Mouse (Mus musculus) embryo, embryonic 11 days (tissue): Measurements from ENCODE around the gene Idnk.

ENCODE experiments used
- DNase-seq: peaks from one replicate; pipeline ENCODE4 v3.0.0-alpha.2; 2015

The Idnk gene

DNA sequence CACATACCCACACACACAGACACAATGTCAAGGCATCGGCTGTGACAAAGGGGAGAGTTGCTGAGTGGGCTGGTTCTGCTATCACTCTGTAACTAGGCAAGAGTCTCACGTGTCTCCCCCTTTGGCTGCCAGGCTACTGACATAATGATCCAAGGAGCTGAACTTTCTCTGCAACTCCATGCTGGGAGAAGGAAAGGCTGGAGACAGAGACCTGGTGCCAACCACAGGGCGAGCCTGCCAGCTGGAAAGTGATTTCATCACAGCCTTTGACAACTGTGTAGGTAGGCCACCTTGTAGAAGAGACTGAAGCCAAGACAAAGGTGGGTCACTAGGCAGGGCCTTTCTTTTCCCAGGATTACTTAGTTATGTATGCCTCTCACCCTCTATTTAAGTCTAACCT lies 39.8 kb downstream of the Idnk start:
- no peak for DNase-seq

DNA sequence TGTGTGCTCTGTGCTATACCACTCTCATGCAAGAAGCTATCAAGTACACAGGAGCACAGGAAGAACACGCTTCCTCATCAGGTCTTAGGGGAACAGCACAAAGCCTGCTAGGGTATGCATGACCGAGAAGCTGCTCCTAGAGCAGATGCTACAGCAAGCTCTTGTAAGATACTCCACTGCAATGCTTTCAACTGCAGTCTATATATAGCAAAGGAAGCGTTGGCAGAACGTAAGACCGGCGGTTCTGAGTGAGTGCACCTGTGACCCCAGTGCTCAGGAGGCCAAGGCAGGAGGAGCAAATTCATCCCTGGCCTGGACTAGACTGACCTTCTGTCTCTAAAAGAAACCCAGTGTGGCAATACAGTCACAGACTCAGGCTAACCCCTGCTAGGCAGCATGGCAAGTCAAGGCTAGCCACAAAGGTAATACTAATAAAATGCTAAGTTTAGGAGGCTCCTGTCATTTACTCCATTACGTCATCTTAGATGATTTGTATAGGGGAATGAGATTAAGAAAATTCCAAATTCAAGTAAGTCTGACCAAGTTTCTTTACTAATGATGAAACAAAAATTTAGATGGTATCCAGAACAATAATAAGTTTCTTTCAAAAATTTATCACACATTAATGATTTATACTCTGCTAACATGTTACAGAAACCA lies 40.7 kb downstream of the Idnk start:
- DNase-seq: no peak

DNA sequence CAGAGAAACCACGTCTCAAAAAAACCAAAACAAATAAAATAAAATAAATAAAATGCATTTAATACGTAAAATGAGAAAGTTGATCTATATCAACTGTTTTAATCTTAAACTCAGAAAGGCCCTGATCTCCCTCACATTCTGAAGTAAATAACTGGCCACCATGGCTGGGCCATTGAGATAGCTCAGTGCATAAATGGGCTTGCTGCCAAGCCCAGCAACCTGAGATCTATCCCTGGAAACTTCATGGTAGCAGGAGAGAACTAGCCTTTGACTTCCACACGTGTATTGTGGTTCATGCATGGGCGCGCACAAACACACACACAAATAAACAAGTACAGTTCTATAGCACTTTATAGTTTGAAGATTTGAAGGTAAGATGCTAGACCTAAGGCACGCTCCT lies 43.9 kb downstream of the Idnk start:
- DNase-seq: no peak

DNA sequence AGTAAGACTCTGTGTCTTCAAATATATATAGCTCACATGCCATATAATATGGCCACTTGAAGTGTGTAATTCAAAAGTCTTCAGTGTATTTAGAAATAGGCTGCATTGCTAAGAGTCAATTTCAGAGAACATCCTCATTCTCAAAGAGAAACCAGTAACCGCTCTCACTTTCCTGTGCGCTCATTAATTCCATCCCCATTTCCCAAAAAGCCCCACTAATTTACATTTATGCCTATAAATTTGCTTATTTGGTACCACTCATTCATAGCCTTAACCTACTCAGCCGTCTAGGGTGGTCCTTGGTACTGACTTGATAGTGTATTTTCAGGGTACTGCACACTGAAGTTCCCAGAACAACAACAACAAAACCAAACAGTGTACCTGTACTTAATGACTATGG lies 44.5 kb downstream of the Idnk start:
- no peak for DNase-seq

DNA sequence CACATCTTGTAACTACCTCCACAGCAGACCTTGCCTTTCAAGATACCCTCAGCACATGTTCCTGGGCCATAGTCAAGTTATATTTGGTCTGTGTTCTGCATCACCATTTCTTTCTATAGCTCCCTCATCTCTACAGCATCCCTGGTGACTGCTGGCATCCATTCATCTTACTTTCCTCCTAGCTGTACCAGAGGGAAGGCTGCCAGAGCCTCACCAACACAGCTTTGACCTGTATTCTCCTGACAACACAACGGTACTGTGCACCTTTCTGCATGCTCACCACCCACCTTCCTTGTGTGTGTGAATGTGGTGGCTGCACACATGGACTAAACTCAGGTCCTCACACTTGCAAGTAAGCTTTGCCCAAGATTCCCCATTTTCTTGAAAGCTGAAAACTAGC lies 45.5 kb downstream of the Idnk start:
- DNase-seq: no peak

DNA sequence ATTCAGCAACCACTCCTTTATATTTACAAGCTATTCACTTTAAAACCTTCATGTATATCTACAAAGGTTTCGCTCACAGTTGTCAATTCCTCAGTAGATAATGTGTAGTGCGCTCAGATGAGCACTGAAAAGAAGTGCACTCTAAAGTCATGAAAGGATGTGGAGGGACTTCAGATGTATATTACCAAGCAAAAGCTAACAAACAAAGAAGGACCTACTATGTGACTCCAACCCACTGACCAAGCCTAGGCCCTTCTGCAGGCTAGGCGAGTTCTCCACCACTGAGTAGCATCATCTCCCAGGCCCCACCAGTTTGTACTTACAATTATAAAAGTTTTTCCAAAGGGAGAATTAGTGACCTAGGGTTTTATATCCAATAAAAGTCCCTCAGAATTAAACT lies 46.8 kb downstream of the Idnk start:
- no peak for DNase-seq

DNA sequence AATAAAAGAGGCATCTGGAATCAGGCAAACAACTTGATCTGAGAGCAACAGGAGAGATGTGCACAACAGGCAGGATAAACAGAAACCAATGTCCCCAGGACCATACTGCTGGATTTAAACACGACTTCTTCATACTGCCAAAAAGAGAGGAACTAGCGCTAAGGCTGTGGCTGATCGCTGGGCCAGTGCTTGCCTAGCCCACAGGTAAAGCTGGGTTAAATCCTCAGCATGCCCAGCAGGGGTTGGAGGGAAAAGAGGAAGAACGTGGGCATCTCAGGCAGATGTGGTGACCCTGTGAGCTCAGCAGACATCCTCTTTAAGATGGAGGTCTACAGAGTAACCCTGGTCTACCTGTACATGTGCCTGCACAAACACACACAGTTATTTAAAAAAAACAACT lies 47.5 kb downstream of the Idnk start:
- DNase-seq: no peak

DNA sequence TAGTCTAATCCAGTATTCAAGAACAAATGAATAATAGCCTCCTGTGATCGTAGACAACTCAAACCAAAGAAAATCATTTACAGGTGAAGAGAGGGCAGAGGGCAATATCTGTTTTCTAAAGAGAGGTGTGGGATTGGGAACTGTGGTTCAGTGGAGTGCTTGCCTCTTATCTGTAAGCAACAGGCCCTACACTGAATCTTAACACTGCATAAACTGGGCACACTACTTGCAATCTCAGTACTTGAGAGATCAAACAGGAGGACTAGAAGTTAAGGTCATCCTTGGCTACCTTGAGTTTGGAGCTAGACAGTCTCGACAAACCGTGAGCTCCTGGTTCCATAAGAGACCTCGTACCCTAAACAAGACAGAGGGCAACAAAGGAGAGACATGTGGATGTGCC lies 48.6 kb downstream of the Idnk start:
- no peak for DNase-seq

DNA sequence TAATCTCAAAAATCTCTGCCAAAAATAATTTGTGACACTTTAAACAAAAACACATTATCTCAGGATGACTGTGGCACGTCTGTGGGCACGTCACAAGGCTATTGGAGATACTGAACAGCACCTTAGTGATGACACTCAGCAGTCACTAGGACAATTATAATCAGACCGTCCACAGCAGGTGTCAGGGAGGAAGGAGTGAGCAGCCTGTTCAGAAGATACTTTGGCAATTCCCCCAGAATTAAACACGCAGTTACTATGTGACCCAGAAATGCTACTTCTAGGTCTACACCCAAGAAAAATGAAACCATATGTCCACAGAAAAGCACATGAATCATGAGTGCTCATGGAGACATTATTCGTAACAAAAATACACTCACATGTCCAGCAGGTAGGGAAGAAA lies 53.0 kb downstream of the Idnk start:
- DNase-seq: no peak

DNA sequence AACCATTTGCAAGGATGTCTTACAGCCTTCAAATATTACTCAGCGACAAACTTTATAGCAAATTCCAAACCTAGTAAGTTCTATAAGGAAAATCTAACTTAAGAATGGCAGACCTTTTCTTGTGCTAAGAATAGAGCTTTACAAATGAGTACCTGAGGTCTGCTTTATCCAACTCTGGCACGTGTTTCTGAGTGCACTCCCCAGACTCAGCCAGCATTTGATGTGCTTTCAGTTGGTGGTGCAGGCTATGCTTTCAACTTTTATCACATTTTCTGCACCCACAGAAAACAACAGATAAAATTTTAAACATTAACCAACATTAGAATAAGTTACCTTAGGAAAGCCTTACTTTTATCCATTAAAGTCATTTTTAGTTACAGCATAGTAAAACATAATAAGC lies 55.1 kb downstream of the Idnk start:
- DNase-seq: no peak

DNA sequence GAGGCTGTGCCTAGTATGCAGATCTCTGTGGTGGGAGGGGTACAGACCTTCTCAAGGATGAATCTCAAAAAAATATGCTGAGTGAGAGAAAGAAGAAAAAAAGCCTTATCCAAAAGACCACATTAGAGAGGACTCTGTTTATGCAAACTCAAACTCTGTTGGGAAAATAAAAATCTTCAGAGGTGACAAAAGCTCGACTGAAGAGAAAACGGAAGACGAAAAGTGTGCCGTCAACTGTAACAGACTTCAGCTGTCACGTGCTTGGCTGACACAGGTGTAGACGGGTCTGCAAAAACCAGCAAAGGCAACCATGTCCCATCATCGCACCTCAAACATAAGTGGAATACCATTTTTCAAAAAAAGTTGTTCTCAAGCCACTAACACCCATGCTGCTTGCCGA lies 56.4 kb downstream of the Idnk start:
- no peak for DNase-seq
